Mouse (Mus musculus): ENCODE measurements around the gene Dab1. TPM values are rescaled to one million over a fixed set of nuclear protein-coding genes. Genes with fewer than 3 reads are reported as not detected.

The Dab1 gene
- under 1 TPM; 0.49 to 0.86 TPM for total RNA-seq (2021)
- long read RNA-seq, experiment 1 = 0 reads
- long read RNA-seq, experiment 2 = 0 reads

- peak; percentile 24 to 39 for DNase-seq
Measured at GRCm38 (mm10) chr4:103619321-103619945, at the start of gene Dab1. Gene Dab1 (plus strand): TSS chr4:103619359.

GRCm38 (mm10) chr4:103571721-103572352, 47.3 kb upstream of the Dab1 start:
- DNase-seq = peak; percentile 34 to 58

- DNase-seq = no peak
Measured at GRCm38 (mm10) chr4:103575556-103575955, 43.6 kb upstream of the Dab1 start.

GRCm38 (mm10) chr4:103576305-103576704, 42.9 kb upstream of the Dab1 start:
- DNase-seq = no peak

- DNase-seq = no peak
Measured at GRCm38 (mm10) chr4:103577111-103577815, 41.9 kb upstream of the Dab1 start.

GRCm38 (mm10) chr4:103577821-103578220, 41.3 kb upstream of the Dab1 start:
- DNase-seq = no peak

GRCm38 (mm10) chr4:103580021-103580420, 39.1 kb upstream of the Dab1 start:
- DNase-seq = peak in 1 of 2 experiments; percentile 9

GRCm38 (mm10) chr4:103615011-103615410, 4.1 kb upstream of the Dab1 start:
- DNase-seq = peak; percentile 75 to 78

GRCm38 (mm10) chr4:103619946-103620371, 800 bp downstream of the Dab1 start:
- peak; percentile 22 to 40 for DNase-seq

- no peak for DNase-seq
Measured at GRCm38 (mm10) chr4:103620590-103621155, 1.5 kb downstream of the Dab1 start.

- DNase-seq = no peak
Measured at GRCm38 (mm10) chr4:103621586-103621985, 2.4 kb downstream of the Dab1 start.

GRCm38 (mm10) chr4:103630177-103630576, 11.0 kb downstream of the Dab1 start:
- no peak for DNase-seq

- DNase-seq = no peak
Measured at GRCm38 (mm10) chr4:103636168-103636776, 17.1 kb downstream of the Dab1 start.

- no peak for DNase-seq
Measured at GRCm38 (mm10) chr4:103648209-103648896, 29.2 kb downstream of the Dab1 start.

- DNase-seq = no peak
Measured at GRCm38 (mm10) chr4:103655740-103656139, 36.6 kb downstream of the Dab1 start.

GRCm38 (mm10) chr4:103661386-103661785, 42.2 kb downstream of the Dab1 start:
- DNase-seq = no peak

GRCm38 (mm10) chr4:103667438-103667837, 48.3 kb downstream of the Dab1 start:
- no peak for DNase-seq

- DNase-seq = no peak
Measured at GRCm38 (mm10) chr4:103677195-103677594, 58.0 kb downstream of the Dab1 start.

GRCm38 (mm10) chr4:103678501-103678900, 59.3 kb downstream of the Dab1 start:
- no peak for DNase-seq

GRCm38 (mm10) chr4:103685136-103685535, 66.0 kb downstream of the Dab1 start:
- DNase-seq = no peak

- DNase-seq = peak in 1 of 2 experiments; percentile 3
Measured at GRCm38 (mm10) chr4:103691717-103692116, 72.6 kb downstream of the Dab1 start.

- DNase-seq = no peak
Measured at GRCm38 (mm10) chr4:103699755-103700154, 80.6 kb downstream of the Dab1 start.

All from adrenal gland, postnatal 36 days (tissue).